ENCODE assay signal across 9 mouse cellular contexts in genomic region chr3:34328865-34329264, GRCm38 (mm10).
DNase-seq lines count a peak whose midpoint lies in the region; ATAC-seq and TF ChIP-seq lines count a peak whose summit lies in the region.
"Had no signal": no experiment of that assay in that cellular context is flagged by ENCODE, and none has a peak within 500 bp of the region (broad histone marks: within the 10 kb centered on the region; RNA-seq: fewer than 3 reads in every experiment).

No protein-coding gene starts in this region.

- no peak for TF ChIP-seq POLR2A in thymus, adult 2 months (IDR thresholded peaks at IDR 0.05; ENCODE audit: control insufficient read depth, extremely low read depth, insufficient read depth, low read length, poor library complexity)

- H3K27ac ChIP-seq in kidney, embryonic 15.5 days = no peak overlapping the region
- no peak overlapping the region for H3K27ac ChIP-seq in embryonic facial prominence, embryonic 11.5 days (replicated peaks; ENCODE audit: low read depth, low read length)
- H3K27ac ChIP-seq in thymus, adult 2 months (ENCODE audit: control insufficient read depth, insufficient read depth, low read length) = no peak overlapping the region
- H3K27ac ChIP-seq: limb, embryonic 15.5 days had no signal

- H3K9me3 ChIP-seq in kidney, embryonic 15.5 days (replicated peaks) = no peaks in the 10 kb centered on the region
- no peaks in the 10 kb centered on the region for H3K9me3 ChIP-seq in E14TG2a.4 (ENCODE audit: low read length)
- H3K9me3 ChIP-seq in embryonic facial prominence, embryonic 11.5 days (replicated peaks; ENCODE audit: control insufficient read depth, low read length) = no peaks in the 10 kb centered on the region
- H3K9me3 ChIP-seq: limb, embryonic 15.5 days had no signal

- no peaks in the 10 kb centered on the region for H3K36me3 ChIP-seq in kidney, embryonic 15.5 days
- H3K36me3 ChIP-seq in E14TG2a.4 (ENCODE audit: insufficient read depth, low read length) = no peaks in the 10 kb centered on the region
- H3K36me3 ChIP-seq in embryonic facial prominence, embryonic 11.5 days (replicated peaks; ENCODE audit: control insufficient read depth, insufficient read depth, low read depth, low read length) = no peaks in the 10 kb centered on the region
- no peaks in the 10 kb centered on the region for H3K36me3 ChIP-seq in thymus, adult 2 months (ENCODE audit: control insufficient read depth, insufficient read depth, low read length)
- H3K36me3 ChIP-seq: limb, embryonic 15.5 days had no signal

- intact Hi-C loops in left cerebral cortex, postnatal 14 days (cut with DNase I) = no loop called here

- TF ChIP-seq CTCF in E14TG2a.4 (conservative IDR thresholded peaks at IDR 0.05; ENCODE audit: low read length) = peak; percentile 67
- TF ChIP-seq CTCF in thymus, adult 2 months (IDR thresholded peaks at IDR 0.05; ENCODE audit: borderline replicate concordance, control insufficient read depth, extremely low read depth, insufficient read depth, low read length, poor library complexity) = no peak

- peak; percentile 15 for DNase-seq in kidney, adult 18-20 months
- peak; percentile 42 for DNase-seq in adipocyte (ENCODE audit: low spot score)
- DNase-seq in embryonic facial prominence, embryonic 11.5 days (ENCODE audit: low spot score) = peak; percentile 71
- peak; percentile 56 to 59 for DNase-seq in left cerebral cortex, postnatal 14 days (ENCODE audit: low spot score in 2 of 2)
- no peak for DNase-seq in B cell, adult 2 months
- no peak for DNase-seq in thymus, adult 2 months

- no peak for ATAC-seq in kidney, embryonic 15.5 days (replicated peaks; ENCODE audit: low FRiP score)
- no peak for ATAC-seq in embryonic facial prominence, embryonic 11.5 days (replicated peaks; ENCODE audit: insufficient number of reproducible peaks, low FRiP score, low TSS enrichment, low read depth)

- WGBS in kidney, embryonic 15.5 days = 25% methylated on average over 2 of the region's 2 CpGs
- 20% methylated on average over 2 of the region's 2 CpGs for WGBS in embryonic facial prominence, embryonic 11.5 days
- 26% methylated on average over 2 of the region's 2 CpGs for WGBS in thymus, adult 2 months

- H3K4me3 ChIP-seq in kidney, embryonic 15.5 days (replicated peaks) = no peak overlapping the region
- no peak overlapping the region for H3K4me3 ChIP-seq in E14TG2a.4 (replicated peaks; ENCODE audit: low read length)
- H3K4me3 ChIP-seq in embryonic facial prominence, embryonic 11.5 days (ENCODE audit: low read depth, low read length) = no peak overlapping the region
- no peak overlapping the region for H3K4me3 ChIP-seq in thymus, adult 2 months (ENCODE audit: control insufficient read depth, insufficient read depth, low read length)
- H3K4me3 ChIP-seq: limb, embryonic 15.5 days had no signal

- H3K4me1 ChIP-seq in kidney, embryonic 15.5 days = peaks cover 15% of the 10 kb centered on the region
- no peaks in the 10 kb centered on the region for H3K4me1 ChIP-seq in E14TG2a.4 (replicated peaks; ENCODE audit: low read depth, low read length)
- no peaks in the 10 kb centered on the region for H3K4me1 ChIP-seq in embryonic facial prominence, embryonic 11.5 days (ENCODE audit: control insufficient read depth, insufficient read depth, low read length)
- no peaks in the 10 kb centered on the region for H3K4me1 ChIP-seq in thymus, adult 2 months (replicated peaks; ENCODE audit: control insufficient read depth, insufficient read depth, low read length)

- H3K9ac ChIP-seq in kidney, embryonic 15.5 days = no peak overlapping the region
- no peak overlapping the region for H3K9ac ChIP-seq in embryonic facial prominence, embryonic 11.5 days (replicated peaks; ENCODE audit: low read length)
- H3K9ac ChIP-seq: limb, embryonic 15.5 days had no signal

- no peak overlapping the region for H3K4me2 ChIP-seq in kidney, embryonic 15.5 days
- H3K4me2 ChIP-seq in embryonic facial prominence, embryonic 11.5 days (ENCODE audit: low read depth, low read length) = no peak overlapping the region
- H3K4me2 ChIP-seq: limb, embryonic 15.5 days had no signal

- peaks cover 52% of the 10 kb centered on the region for H3K27me3 ChIP-seq in kidney, embryonic 15.5 days
- no peaks in the 10 kb centered on the region for H3K27me3 ChIP-seq in E14TG2a.4 (ENCODE audit: insufficient read depth, low read length)
- no peaks in the 10 kb centered on the region for H3K27me3 ChIP-seq in embryonic facial prominence, embryonic 11.5 days (ENCODE audit: control insufficient read depth, insufficient read depth, low read length)
- no peaks in the 10 kb centered on the region for H3K27me3 ChIP-seq in thymus, adult 2 months (ENCODE audit: control insufficient read depth, insufficient read depth, low read length)

Comparison
In these comparisons a context has a peak if more than half of its experiments do, and no peak if none do; other contexts are left out.
1. DNase-seq: peak in kidney, adult 18-20 months (single experiment), adipocyte (single experiment), embryonic facial prominence, embryonic 11.5 days (single experiment) and left cerebral cortex, postnatal 14 days (2 of 2); none in B cell, adult 2 months (0 of 2) and thymus, adult 2 months (single experiment).